ENCODE assay signal across 8 mouse cellular contexts in genomic region chr13:99515736-99516447, GRCm38 (mm10). TPM values are rescaled to one million over a fixed set of nuclear protein-coding genes. Genes with fewer than 3 reads are reported as not detected.
DNase-seq lines count a peak whose midpoint lies in the region; ATAC-seq and TF ChIP-seq lines count a peak whose summit lies in the region.

No protein-coding gene starts in this region.

- H3K27ac ChIP-seq in liver, adult 2 months (replicated peaks; ENCODE audit: insufficient read depth, low read depth, low read length) = no peak overlapping the region
- peak overlapping the region; percentile 78 for H3K27ac ChIP-seq in embryonic facial prominence, embryonic 13.5 days
- peak overlapping the region; percentile 99 for H3K27ac ChIP-seq in hindbrain, embryonic 13.5 days

- H3K4me1 ChIP-seq in liver, adult 2 months (ENCODE audit: control insufficient read depth, insufficient read depth, low read length) = peaks cover 3% of the 10 kb centered on the region; the same call in 1 of the 2 replicates
- H3K4me1 ChIP-seq in embryonic facial prominence, embryonic 13.5 days = peaks cover 17% of the 10 kb centered on the region
- H3K4me1 ChIP-seq in hindbrain, embryonic 13.5 days (replicated peaks) = peaks cover 33% of the 10 kb centered on the region

- no peaks in the 10 kb centered on the region for H3K36me3 ChIP-seq in liver, adult 2 months (ENCODE audit: control insufficient read depth, insufficient read depth, low read length)
- no peaks in the 10 kb centered on the region for H3K36me3 ChIP-seq in embryonic facial prominence, embryonic 13.5 days
- no peaks in the 10 kb centered on the region for H3K36me3 ChIP-seq in hindbrain, embryonic 13.5 days

- DNase-seq in liver, adult 2 months (ENCODE audit: extremely low read depth, low read depth, low spot score) = no peak
- DNase-seq in liver = no peak
- DNase-seq in adrenal gland, postnatal 14 days = peak; percentile 37
- DNase-seq in spleen, adult 12 weeks (ENCODE audit: low spot score) = no peak
- no peak for DNase-seq in lung, postnatal 14 days

- H3K27me3 ChIP-seq in liver, adult 2 months (ENCODE audit: control insufficient read depth, insufficient read depth, low read length) = peaks cover 26% of the 10 kb centered on the region
- no peaks in the 10 kb centered on the region for H3K27me3 ChIP-seq in embryonic facial prominence, embryonic 13.5 days
- H3K27me3 ChIP-seq in hindbrain, embryonic 13.5 days = no peaks in the 10 kb centered on the region

- peak overlapping the region; percentile 58 for H3K9ac ChIP-seq in liver, adult 2 months (ENCODE audit: low read depth, low read length)
- H3K9ac ChIP-seq in embryonic facial prominence, embryonic 13.5 days = peak overlapping the region; percentile 79
- peak overlapping the region; percentile 97 for H3K9ac ChIP-seq in hindbrain, embryonic 13.5 days

- peak overlapping the region; percentile 88 for H3K4me2 ChIP-seq in embryonic facial prominence, embryonic 13.5 days
- peak overlapping the region; percentile 87 for H3K4me2 ChIP-seq in hindbrain, embryonic 13.5 days

- H3K4me3 ChIP-seq in liver, adult 2 months (ENCODE audit: insufficient read depth, low read depth, low read length) = peak overlapping the region; percentile 52
- peak overlapping the region; percentile 74 for H3K4me3 ChIP-seq in embryonic facial prominence, embryonic 13.5 days
- H3K4me3 ChIP-seq in hindbrain, embryonic 13.5 days = peak overlapping the region; percentile 77

- no peaks in the 10 kb centered on the region for H3K79me2 ChIP-seq in liver, adult 2 months (ENCODE audit: control insufficient read depth, insufficient read depth, low read length)

- no peak for TF ChIP-seq CTCF in liver, adult 2 months (IDR thresholded peaks at IDR 0.05; ENCODE audit: low read depth, low read length)

- no peak for TF ChIP-seq POLR2A in liver, adult 2 months (IDR thresholded peaks at IDR 0.05; ENCODE audit: extremely low read depth, insufficient read depth, low read length)

- no peaks in the 10 kb centered on the region for H3K9me3 ChIP-seq in embryonic facial prominence, embryonic 13.5 days
- no peaks in the 10 kb centered on the region for H3K9me3 ChIP-seq in hindbrain, embryonic 13.5 days

- 0 out of 2 replicates have a peak, but pooled peaks have one; percentile 23 for ATAC-seq in embryonic facial prominence, embryonic 13.5 days (ENCODE audit: insufficient number of reproducible peaks, insufficient read depth, low FRiP score, low TSS enrichment, low read depth)
- peak; percentile 63 for ATAC-seq in hindbrain, embryonic 13.5 days (ENCODE audit: low FRiP score)
- ATAC-seq in megakaryocyte-erythroid progenitor cell, adult 5-6 weeks (replicated peaks; ENCODE audit: low FRiP score, low TSS enrichment, poor library complexity, severe bottlenecking) = peak; percentile 29

- 1% methylated on average over 44 of the region's 44 CpGs for WGBS in liver, adult 2 months
- under 1% methylated on average over 43 of the region's 44 CpGs for WGBS in embryonic facial prominence, embryonic 13.5 days
- under 1% methylated on average over 44 of the region's 44 CpGs for WGBS in hindbrain, embryonic 13.5 days

RNA-seq across cellular contexts. Expression of gene Map1b, which starts 0.4 kb away (rescaled TPM):
- 0.18 and 0.54 TPM in 2 replicates for total RNA-seq in liver, adult 2 months (2014; rRNA removed)
- polyA plus RNA-seq in liver, adult 2 months (2012; rRNA removed) = 0.02 and 0.09 TPM in 2 replicates
- total RNA-seq in adrenal gland, postnatal 14 days (2021) = 81.3 and 83.2 TPM in 2 replicates
- 176 and 193 TPM in 2 replicates for polyA plus RNA-seq in embryonic facial prominence, embryonic 13.5 days (2015; fragmentation: Nextera tagmentation; extraction: Ambion mirVana)
- polyA plus RNA-seq in hindbrain, embryonic 13.5 days (2015; fragmentation: Nextera tagmentation; extraction: Ambion mirVana) = 2,103 and 2,232 TPM in 2 replicates
- 0.12 TPM in 1 of 2 replicates, not detected in the other for total RNA-seq in megakaryocyte-erythroid progenitor cell, adult 5-6 weeks (2014; fragmentation: Nextera tagmentation)
- not detected in 2 replicates for total RNA-seq in megakaryocyte-erythroid progenitor cell, adult 5-6 weeks (2017)

Comparison
In these comparisons a context has a peak if more than half of its experiments do, and no peak if none do; other contexts are left out.
1. RNA of gene Map1b, which starts 0.4 kb away (total RNA-seq): 81.3 to 83.2 TPM in adrenal gland, postnatal 14 days; 0.18 to 0.54 TPM in liver, adult 2 months and 0.12 TPM in megakaryocyte-erythroid progenitor cell, adult 5-6 weeks; every median in the first group is over 10 times any median in the second.
2. Peak in every context shown above with its lines, with median percentiles within 50 percentile points of each other: H3K4me3 ChIP-seq, H3K9ac ChIP-seq and ATAC-seq.